Mouse (Mus musculus) myocyte (in vitro differentiated cells): ENCODE measurements around the gene Sdhb.

Experiments
- MAX ChIP-seq: IDR thresholded peaks from one replicate; pipeline ENCODE4 v1.6.1; 2011; ENCODE audit warnings: low read depth, mild to moderate bottlenecking, control low read depth
- MYOD1 ChIP-seq, 3 experiments: IDR thresholded peaks; one replicate each; pipeline ENCODE4 v1.6.1; 2011; ENCODE audit warnings: control low read depth in 2 of 3, low read depth in 2 of 3, mild to moderate bottlenecking in 2 of 3, moderate library complexity in 1 of 3; ENCODE audit not compliant: insufficient read length in 2 of 3, control insufficient read depth in 1 of 3
- MYOG ChIP-seq, 3 experiments: IDR thresholded peaks; one replicate each; pipeline ENCODE4 v1.6.1; 2011; ENCODE audit warnings: control low read depth in 2 of 3, low read depth in 2 of 3, mild to moderate bottlenecking in 2 of 3; ENCODE audit not compliant: insufficient read length in 2 of 3, control insufficient read depth in 1 of 3, insufficient read depth in 1 of 3
- POLR2A ChIP-seq: IDR thresholded peaks from one replicate; pipeline ENCODE4 v1.6.1; 2011; ENCODE audit warnings: low read depth, mild to moderate bottlenecking, control low read depth, moderate library complexity; ENCODE audit not compliant: insufficient read length
- POLR2AphosphoS2 ChIP-seq: IDR thresholded peaks from one replicate; pipeline ENCODE4 v1.6.1; 2011; ENCODE audit warnings: low read depth, control low read depth; ENCODE audit not compliant: insufficient read length
- SRF ChIP-seq: IDR thresholded peaks from one replicate; pipeline ENCODE4 v1.6.1; 2011; ENCODE audit warnings: low read depth; ENCODE audit not compliant: control insufficient read depth, insufficient read length
- USF1 ChIP-seq: IDR thresholded peaks from one replicate; pipeline ENCODE4 v1.6.1; 2011; ENCODE audit warnings: low read depth, mild to moderate bottlenecking, control low read depth, moderate library complexity

DNA sequence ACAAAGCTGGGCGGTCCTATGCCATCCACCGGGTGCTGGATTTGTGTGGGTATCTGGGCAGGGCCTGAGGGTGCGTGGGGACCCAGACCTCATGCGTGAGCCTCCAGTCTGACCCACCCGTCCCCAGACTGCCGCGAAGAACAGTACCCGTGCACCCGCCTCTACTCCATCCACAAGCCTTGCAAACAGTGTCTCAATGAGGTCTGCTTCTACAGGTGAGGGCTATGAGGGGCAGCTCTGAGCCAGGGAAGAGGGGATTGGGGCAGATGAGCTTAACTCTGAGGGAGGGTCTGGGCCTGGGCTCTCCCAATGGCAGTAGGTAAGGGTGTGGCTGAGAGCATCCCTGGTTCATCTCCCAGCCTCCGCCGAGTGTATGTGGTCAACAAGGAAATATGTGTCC lies 53.9 kb downstream of the Sdhb start:
- TF ChIP-seq SRF (no peak), POLR2A (no peak), USF1 (no peak), MYOD1 (IDR thresholded peaks at IDR 0.05; ENCODE audit: control insufficient read depth in 1 of 3, insufficient read length in 2 of 3, low read depth in 2 of 3) (no peak), POLR2AphosphoS2 (no peak), MAX (no peak), MYOG (IDR thresholded peaks at IDR 0.05; ENCODE audit: control insufficient read depth in 1 of 3, insufficient read depth in 1 of 3, insufficient read length in 2 of 3, low read depth in 2 of 3) (no peak)
